Mouse (Mus musculus) kidney, adult 2 months (tissue): Measurements from ENCODE around the gene Lrguk.

Experiments
- CTCF ChIP-seq: fragments of 200-500 bp; conservative IDR thresholded peaks from 2 replicates; pipeline ENCODE4 v1.5.1; 2011; ENCODE audit warnings: low read depth, mild to moderate bottlenecking, control low read depth, low read length, moderate library complexity, mixed read lengths; ENCODE audit not compliant: insufficient read depth, insufficient read length
- POLR2A ChIP-seq: fragments of 200-500 bp; IDR thresholded peaks from one replicate; pipeline ENCODE4 v1.6.1; 2011; ENCODE audit warnings: low read depth, low read length, control low read depth

DNA sequence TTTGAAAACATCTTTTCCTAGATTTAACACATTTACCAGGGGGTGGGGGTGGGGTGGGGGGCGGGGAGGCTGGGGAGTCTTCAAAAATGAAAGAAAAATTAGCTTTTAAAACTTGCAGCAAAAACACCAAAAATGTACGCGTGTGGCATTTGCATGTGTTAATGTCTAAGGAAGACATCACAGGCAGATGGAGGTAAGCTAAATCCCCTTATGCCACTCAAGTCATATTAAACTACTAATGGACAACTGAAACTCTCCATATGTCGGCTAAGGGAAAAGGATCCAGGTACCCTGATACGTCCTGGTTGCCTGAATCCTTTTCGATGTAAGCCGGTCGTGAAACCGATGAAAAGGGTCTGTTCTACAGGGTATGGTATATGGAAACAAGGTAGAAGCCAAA lies 119.8 kb downstream of the Lrguk start:
- TF ChIP-seq POLR2A (no peak), CTCF (no peak)
